Mouse (Mus musculus) stomach, embryonic 14.5 days (tissue): Measurements from ENCODE around the gene Pola1. TPM values are rescaled to one million over a fixed set of nuclear protein-coding genes. Genes with fewer than 3 reads are reported as not detected.

Experiments
- ATAC-seq: fragments of 200-750 bp; cut with Nextera tagmentation; 2 replicates; pipeline ENCODE4 v1.8.0; 2017; ENCODE audit warnings: low read depth, moderate TSS enrichment; ENCODE audit not compliant: insufficient number of reproducible peaks, insufficient read depth, low FRiP score
- H3K27ac ChIP-seq: fragments of 300-500 bp; sonication (generic); 2 replicates; pipeline ENCODE4 v1.5.1; 2014; ENCODE audit warnings: mild to moderate bottlenecking, low read length, moderate library complexity, mixed read lengths
- H3K27me3 ChIP-seq: fragments of 300-500 bp; sonication (generic); 2 replicates; pipeline ENCODE4 v1.6.1; 2014; ENCODE audit warnings: low read length, control low read depth, mixed read lengths; ENCODE audit not compliant: control insufficient read depth, insufficient read depth
- H3K36me3 ChIP-seq: fragments of 300-500 bp; sonication (generic); 2 replicates; pipeline ENCODE4 v1.6.1; 2014; ENCODE audit warnings: mild to moderate bottlenecking, control low read depth, low read length, moderate library complexity, mixed read lengths; ENCODE audit not compliant: control insufficient read depth, insufficient read depth
- H3K4me1 ChIP-seq: fragments of 300-500 bp; sonication (generic); 2 replicates; pipeline ENCODE4 v1.6.1; 2014; ENCODE audit warnings: low read length, control low read depth, mixed read lengths; ENCODE audit not compliant: control insufficient read depth, insufficient read depth
- H3K4me2 ChIP-seq: fragments of 300-500 bp; sonication (generic); replicated peaks from 2 replicates; pipeline ENCODE4 v1.6.1; 2014; ENCODE audit warnings: low read depth, low read length, control low read depth
- H3K4me3 ChIP-seq: fragments of 300-500 bp; sonication (generic); 2 replicates; pipeline ENCODE4 v1.5.1; 2014; ENCODE audit warnings: low read depth, low read length, control low read depth
- H3K9ac ChIP-seq: fragments of 300-500 bp; sonication (generic); replicated peaks from 2 replicates; pipeline ENCODE4 v1.6.1; 2014; ENCODE audit warnings: low read depth, mild to moderate bottlenecking, control low read depth, low read length, moderate library complexity, mixed read lengths
- H3K9me3 ChIP-seq: fragments of 300-500 bp; sonication (generic); 2 replicates; pipeline ENCODE4 v1.6.1; 2016; ENCODE audit warnings: low read depth, low read length, control low read depth; ENCODE audit not compliant: control insufficient read depth
- WGBS: fragments of 180-500 bp; shearing (Covaris S2); extraction: QIAGEN DNeasy Blood & Tissue Kit; methylation state at CpG from one replicate; pipeline ENCODE4 v1.1.7; 2014; 5-methylcytosine and 5-hydroxymethylcytosine counted together
- polyA plus RNA-seq: library from polyadenylated mRNA; unstranded; fragments of >200 nt; fragmentation: Nextera tagmentation; extraction: Ambion mirVana; gene quantifications from 2 replicates; pipeline ENCODE4 v1.2.1, GENCODE M21; 2014

Gene Pola1
- 21.3 and 22.7 TPM in 2 replicates for polyA plus RNA-seq

- Histone ChIP-seq H3K27me3 (no peaks in the 10 kb centered on the region), H3K27ac (peak within 1 kb of the TSS; percentile 35; the same call in 1 of the 2 replicates), H3K9me3 (no peaks in the 10 kb centered on the region), H3K36me3 (no peaks in the 10 kb centered on the region), H3K4me2 (peak within 1 kb of the TSS; percentile 36), H3K9ac (peak within 1 kb of the TSS; percentile 22; the same call in 1 of the 2 replicates), H3K4me1 (no peaks in the 10 kb centered on the region), H3K4me3 (peak within 1 kb of the TSS; percentile 53)
- WGBS = 18% methylated on average over 53 of the region's 53 CpGs
- ATAC-seq = peak; percentile 96
Observed at GRCm38 (mm10) chrX:93631657-93632449, at the start of gene Pola1. TSS of gene Pola1 (minus strand) at chrX:93632155.

GRCm38 (mm10) chrX:93676228-93676627 is 44.3 kb upstream of the Pola1 start:
- H3K9me3 ChIP-seq = no peaks in the 10 kb centered on the region
- H3K4me1 ChIP-seq = no peaks in the 10 kb centered on the region
- no peak overlapping the region for H3K27ac ChIP-seq
- H3K27me3 ChIP-seq = no peaks in the 10 kb centered on the region
- ATAC-seq = no peak
- no peak overlapping the region for H3K9ac ChIP-seq
- H3K36me3 ChIP-seq = no peaks in the 10 kb centered on the region
- H3K4me3 ChIP-seq = no peak overlapping the region
- WGBS = 67% methylated on average over 2 of the region's 2 CpGs
- peak overlapping the region; percentile 55 for H3K4me2 ChIP-seq

GRCm38 (mm10) chrX:93674836-93675795 is 43.2 kb upstream of the Pola1 start:
- Histone ChIP-seq H3K4me3 (peak overlapping the region; percentile 27), H3K9ac (no peak overlapping the region), H3K4me1 (no peaks in the 10 kb centered on the region), H3K36me3 (no peaks in the 10 kb centered on the region), H3K4me2 (peak overlapping the region; percentile 55), H3K9me3 (no peaks in the 10 kb centered on the region), H3K27ac (peak overlapping the region; percentile 36), H3K27me3 (no peaks in the 10 kb centered on the region)
- peak; percentile 99 for ATAC-seq
- WGBS = 18% methylated on average over 19 of the region's 19 CpGs

- ATAC-seq = no peak
- H3K4me3 ChIP-seq = no peak overlapping the region
- H3K27ac ChIP-seq = no peak overlapping the region
Observed at GRCm38 (mm10) chrX:93674432-93674831, 42.5 kb upstream of the Pola1 start.

DNA sequence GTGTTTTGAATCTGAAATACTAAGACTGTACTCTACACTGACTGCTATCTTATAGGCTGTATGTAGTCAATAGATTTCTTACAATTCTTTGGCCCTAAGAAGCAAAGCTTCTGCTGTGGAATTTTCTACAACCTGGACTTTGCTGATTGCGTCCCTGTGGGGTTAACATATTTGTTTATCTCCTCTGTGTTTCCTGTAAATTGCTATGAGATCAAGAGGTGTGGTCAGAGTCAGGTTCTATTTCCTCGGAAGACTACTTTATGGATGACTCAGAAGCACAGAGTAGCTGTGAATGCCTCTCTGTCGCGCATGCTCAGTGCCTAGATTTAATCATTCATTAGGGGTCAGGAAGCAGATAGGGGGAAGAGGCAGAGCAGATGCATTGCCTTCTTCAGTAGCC is 32.8 kb upstream of the Pola1 start:
- Histone ChIP-seq H3K27ac (no peak overlapping the region), H3K9ac (no peak overlapping the region), H3K9me3 (no peaks in the 10 kb centered on the region), H3K4me2 (no peak overlapping the region), H3K4me3 (no peak overlapping the region), H3K27me3 (no peaks in the 10 kb centered on the region), H3K4me1 (no peaks in the 10 kb centered on the region), H3K36me3 (no peaks in the 10 kb centered on the region)
- WGBS = 69% methylated on average over 4 of the region's 4 CpGs
- ATAC-seq = no peak

More at GRCm38 (mm10) chrX:93674432-93674831, 42.5 kb upstream of the Pola1 start:
- 37% methylated on average over 3 of the region's 3 CpGs for WGBS
- Histone ChIP-seq H3K36me3 (no peaks in the 10 kb centered on the region), H3K9me3 (no peaks in the 10 kb centered on the region), H3K4me1 (no peaks in the 10 kb centered on the region), H3K27me3 (no peaks in the 10 kb centered on the region), H3K9ac (no peak overlapping the region), H3K4me2 (peak overlapping the region; percentile 55)

- Histone ChIP-seq H3K4me3 (no peak overlapping the region), H3K4me1 (no peaks in the 10 kb centered on the region), H3K27ac (no peak overlapping the region), H3K9ac (no peak overlapping the region), H3K4me2 (no peak overlapping the region), H3K36me3 (no peaks in the 10 kb centered on the region), H3K27me3 (no peaks in the 10 kb centered on the region), H3K9me3 (no peaks in the 10 kb centered on the region)
- WGBS = 90% methylated on average over 5 of the region's 5 CpGs
- no peak for ATAC-seq
Observed at GRCm38 (mm10) chrX:93663919-93664586, 32.1 kb upstream of the Pola1 start.

DNA sequence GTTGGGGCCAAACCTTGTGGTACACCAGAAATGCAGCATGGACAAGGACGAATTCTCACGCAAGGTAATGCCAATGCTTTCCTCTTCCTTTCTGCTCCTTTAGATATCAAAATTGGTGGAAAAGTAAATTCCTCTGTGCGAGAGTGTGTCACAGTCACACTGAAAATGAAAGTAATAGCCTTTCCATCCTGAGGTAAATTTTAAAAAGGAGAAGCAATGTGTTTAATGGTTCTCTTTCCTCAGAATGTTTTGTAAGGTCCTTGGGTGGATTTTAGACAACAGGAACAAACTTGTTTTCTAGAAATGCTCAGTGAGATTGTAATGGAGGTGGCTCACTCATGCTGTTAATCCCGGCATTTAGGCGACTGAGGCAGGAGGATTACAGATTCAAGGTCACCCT is 23.2 kb upstream of the Pola1 start:
- WGBS = 78% methylated on average over 5 of the region's 5 CpGs
- H3K4me1 ChIP-seq = no peaks in the 10 kb centered on the region

More for the DNA sequence above, 23.2 kb upstream of the Pola1 start:
- Histone ChIP-seq H3K4me2 (no peak overlapping the region), H3K4me3 (no peak overlapping the region), H3K9ac (no peak overlapping the region), H3K9me3 (no peaks in the 10 kb centered on the region), H3K27me3 (no peaks in the 10 kb centered on the region), H3K36me3 (no peaks in the 10 kb centered on the region), H3K27ac (no peak overlapping the region)
- no peak for ATAC-seq
